Mouse (Mus musculus) thymus, adult 2 months (tissue): ENCODE measurements at regions not wholly inside any gene's neighbourhood (a gene's known extent, or its start where the extent isn't known, plus 50 kb on each side); places are given as distances from the start of the nearest gene placed in this dataset.

Source experiments
- CTCF ChIP-seq: fragments of 200-500 bp; IDR thresholded peaks from 2 replicates; pipeline ENCODE4 v1.5.1; 2012; ENCODE audit warnings: mild to moderate bottlenecking, control low read depth, low read length, moderate library complexity, borderline replicate concordance; ENCODE audit not compliant: control insufficient read depth, poor library complexity, insufficient read depth; ENCODE audit errors: extremely low read depth
- POLR2A ChIP-seq: fragments of 200-500 bp; IDR thresholded peaks from 2 replicates; pipeline ENCODE4 v1.6.1; 2012; ENCODE audit warnings: mild to moderate bottlenecking, low read length, control low read depth, moderate library complexity; ENCODE audit not compliant: control insufficient read depth, poor library complexity, insufficient read depth; ENCODE audit errors: extremely low read depth

DNA sequence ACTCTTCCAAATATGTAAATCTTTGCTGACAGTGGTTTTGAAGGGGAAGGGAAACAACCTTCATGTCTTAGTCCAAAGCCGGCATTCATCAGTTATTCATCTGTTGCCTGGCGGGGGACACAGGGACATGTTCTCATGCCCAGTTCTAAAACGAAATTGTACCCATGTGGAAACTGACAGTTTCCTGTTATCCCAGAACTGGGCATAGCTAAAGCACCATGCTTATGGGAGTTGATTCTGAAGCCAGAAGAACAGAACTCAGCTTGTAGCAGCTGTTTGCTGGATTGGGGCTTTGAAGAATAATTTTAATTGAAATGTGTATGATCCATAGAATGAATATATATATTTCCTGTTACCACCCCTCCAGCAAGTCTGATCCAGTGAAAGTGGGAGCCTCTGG is 181.0 kb downstream of the Emp1 start:
- TF ChIP-seq CTCF: no peak
- TF ChIP-seq POLR2A: no peak
